Mouse (Mus musculus) layer of hippocampus, adult 18-20 months (tissue): ENCODE data around the gene Cdkal1. TPM values are rescaled to one million over a fixed set of nuclear protein-coding genes. Genes with fewer than 3 reads are reported as not detected.

Source experiments
- DNase-seq, 2 experiments: peaks; one replicate each; pipeline ENCODE4 v3.0.0; 2022; ENCODE audit warnings: low spot score in 2 of 2
- total RNA-seq, 2 experiments: library from RNA; stranded (reverse); gene quantifications; 2 replicates each; pipeline ENCODE4 v1.2.3; 2021

Cdkal1 gene
- total RNA-seq, 2 experiments from 2014 or later, result 26.0 to 26.3 TPM

DNA sequence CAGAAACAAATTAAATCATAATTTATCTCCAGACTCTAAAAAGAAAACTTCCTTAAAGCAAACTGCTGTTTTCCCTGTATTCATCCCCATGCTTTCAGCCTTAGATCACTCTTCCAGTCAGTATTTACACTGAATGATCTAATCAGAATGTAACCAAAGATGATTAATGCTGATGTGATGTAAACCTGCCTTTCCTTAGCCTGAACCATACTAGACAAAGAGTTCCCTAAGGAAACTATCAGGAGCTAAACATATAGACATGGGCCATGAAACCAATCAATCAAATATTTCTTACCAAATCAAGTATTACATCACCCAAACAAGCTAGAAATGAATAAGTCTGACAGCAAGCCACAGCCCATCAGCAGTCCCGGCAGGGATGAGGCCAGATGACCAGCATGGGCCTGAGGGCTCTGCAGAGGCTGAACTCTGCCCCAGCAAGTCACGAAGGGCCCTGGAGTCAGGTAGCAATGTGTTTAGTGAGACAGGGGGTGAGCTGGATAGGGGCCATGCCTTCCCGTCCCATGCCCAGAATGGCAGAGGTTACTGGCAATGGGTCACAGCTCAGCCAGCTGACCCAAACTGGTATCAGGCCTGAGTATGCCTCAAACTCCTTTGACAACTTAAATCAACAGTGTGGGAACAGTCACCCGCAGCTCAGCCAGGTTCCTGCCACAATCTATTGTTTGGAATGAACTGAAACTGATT, 350.5 kb downstream of the Cdkal1 start:
- no peak for DNase-seq

DNA sequence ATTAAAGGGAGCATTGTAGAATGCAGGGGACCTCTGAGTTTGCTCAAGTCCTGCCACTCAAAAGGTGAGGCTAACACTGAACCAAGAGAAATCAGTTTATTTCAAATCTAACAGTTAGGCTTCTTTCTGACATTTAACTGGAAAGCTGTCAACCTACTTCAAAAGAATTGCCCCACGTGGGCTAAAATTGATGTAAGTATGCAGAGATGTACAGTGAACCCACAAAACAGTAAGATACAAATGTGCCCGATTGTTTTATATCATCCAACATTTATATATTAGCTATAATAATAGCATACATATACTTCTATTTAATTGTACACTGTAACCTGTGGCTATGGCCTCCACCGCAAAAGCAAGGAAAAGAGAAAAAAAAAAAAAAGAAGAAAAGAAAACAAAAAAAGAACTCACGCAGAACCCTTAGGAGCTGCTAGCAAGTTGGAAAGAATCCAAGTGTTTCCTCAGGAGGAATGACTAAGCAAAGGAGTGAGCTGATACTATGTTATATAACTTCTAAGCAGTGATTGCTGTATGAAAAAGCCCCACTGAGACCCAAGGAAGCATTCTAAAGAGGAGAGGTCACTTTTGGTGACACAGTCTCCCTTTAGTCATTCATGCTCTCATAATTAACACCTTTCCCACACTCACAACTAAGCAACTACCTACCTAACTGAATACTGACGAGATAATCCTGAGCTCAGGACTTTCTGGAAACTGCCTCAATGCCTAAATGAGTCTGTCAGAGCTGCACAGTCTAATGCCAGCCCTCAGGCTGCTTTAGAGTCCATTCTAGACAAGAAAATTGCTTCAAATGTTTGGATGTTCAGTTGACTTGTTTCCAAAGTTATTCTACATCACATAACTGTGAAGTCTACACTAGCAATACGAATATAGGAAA, 352.1 kb downstream of the Cdkal1 start:
- peak in 1 of 2 experiments; percentile 16 for DNase-seq

DNA sequence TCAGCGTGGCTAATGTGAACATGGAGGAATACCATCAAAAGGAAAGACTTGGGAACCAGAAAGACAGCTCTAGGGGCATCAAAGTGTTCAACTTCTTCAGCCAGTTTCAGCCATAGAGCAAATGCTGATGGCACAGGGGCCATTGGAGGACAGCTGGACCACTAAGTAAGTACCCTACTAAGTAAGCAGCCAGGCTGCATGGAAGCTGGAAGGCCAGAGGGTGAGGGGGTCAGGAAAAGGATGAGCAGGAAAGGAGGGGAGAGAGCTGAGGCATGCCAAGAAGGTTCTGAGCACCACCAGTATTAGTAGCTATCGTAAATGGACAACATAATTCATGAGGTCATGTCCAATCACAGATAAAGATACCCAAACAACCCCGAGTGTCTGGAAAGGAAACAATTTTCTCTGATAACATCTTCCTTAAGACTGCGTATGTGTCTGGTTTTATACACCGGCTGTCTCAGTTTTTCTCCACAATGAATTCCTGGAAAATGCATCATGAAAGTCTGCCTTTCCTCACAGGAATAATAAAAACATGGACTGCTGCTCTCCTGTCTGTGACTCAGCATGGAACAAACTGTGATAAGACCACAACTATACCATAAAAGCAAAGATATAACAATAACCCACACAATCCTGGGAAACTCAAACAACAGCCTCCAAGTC, 352.9 kb downstream of the Cdkal1 start:
- no peak for DNase-seq

DNA sequence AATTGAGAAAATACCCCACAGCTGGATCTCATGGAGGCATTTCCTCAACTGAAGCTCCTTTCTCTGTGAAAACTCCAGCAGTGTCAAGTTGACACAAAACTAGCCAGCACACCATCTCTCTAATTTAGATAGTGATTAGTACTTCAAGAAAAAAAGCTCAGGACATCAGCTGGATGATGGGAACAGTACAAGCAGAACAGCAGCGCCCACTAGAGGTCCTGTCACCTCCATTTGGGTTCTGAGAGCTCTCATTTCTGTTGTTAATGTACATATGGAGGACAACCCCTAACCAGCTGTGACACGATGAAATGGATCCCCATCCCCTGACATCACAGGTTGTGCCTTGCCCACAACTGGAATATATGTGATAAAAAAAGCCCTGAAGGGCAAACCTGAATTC, 354.3 kb downstream of the Cdkal1 start:
- no peak for DNase-seq

DNA sequence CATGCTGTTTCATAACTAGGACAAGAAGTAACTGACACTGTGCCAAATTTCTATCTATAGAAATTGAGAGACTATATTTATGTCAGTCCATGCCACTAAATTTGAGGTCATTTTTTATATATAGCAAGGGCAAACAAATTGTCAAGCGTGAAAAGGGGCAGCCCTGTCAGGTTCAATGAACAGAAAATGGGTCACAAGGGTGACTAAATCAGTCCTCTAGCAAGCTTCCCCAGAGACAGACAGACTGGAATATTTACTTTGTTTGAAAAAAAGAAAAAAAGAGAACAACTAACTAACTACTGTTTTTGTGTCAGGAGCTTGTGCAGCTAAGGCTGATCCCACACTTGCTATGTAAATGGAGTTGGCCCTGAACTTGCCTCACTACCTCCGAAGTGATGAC, 355.7 kb downstream of the Cdkal1 start:
- DNase-seq, result no peak

DNA sequence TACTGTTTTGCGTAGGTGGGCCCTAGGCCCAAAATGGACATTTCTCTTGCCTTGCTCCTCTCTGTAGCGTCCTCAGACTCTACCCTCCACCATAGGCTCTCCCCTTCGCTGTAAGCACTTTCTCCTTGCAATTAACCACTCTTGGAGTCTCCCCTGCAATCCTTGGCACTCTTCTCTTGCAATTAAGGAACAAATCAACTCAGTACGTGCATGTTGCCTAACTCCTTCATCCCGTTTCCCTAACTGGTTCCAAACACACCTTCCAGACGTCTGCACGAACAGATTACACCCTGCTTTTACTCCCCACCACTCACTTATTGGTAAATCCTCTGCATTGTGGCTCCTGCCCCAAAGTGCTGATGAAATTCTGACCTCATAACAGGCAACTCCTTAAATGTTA, 358.2 kb downstream of the Cdkal1 start:
- no peak for DNase-seq

DNA sequence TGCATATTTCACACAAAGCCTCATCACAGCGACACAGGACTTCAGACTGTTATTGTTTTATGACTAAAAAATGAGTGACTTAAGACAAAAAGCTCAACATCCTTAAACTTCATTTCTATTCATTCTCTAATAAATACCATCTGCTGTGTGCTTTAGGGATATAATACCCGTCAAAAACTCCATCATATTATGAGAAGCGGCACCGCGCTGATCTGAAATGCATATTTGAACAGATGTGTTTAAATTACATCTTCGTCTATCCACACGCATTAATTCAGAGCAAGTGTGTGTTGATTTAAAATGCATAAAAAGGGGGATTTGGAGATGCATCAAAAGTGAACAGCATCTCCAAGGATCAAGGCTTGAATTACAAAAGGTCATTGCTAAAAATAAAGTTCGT, 365.1 kb downstream of the Cdkal1 start:
- DNase-seq, result no peak

DNA sequence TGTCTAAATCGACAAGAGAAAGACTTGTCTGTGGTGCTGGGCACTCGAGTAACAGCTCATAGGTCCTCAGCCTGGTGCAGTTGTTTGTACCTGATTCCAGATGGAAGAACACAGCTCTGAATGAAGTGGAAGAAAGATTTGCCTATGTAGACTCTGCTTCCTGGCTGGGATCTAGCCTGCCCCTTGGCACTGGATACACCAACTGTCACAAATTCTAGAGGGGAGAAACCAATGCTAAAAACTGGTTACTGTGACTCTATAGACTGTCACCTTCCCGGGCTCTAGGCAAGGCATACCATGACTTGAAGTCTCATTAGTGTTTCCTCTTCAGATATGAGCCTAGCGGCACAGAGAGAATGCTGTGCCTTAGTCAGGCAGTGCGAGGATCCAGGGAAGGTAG, 366.0 kb downstream of the Cdkal1 start:
- DNase-seq, result no peak

DNA sequence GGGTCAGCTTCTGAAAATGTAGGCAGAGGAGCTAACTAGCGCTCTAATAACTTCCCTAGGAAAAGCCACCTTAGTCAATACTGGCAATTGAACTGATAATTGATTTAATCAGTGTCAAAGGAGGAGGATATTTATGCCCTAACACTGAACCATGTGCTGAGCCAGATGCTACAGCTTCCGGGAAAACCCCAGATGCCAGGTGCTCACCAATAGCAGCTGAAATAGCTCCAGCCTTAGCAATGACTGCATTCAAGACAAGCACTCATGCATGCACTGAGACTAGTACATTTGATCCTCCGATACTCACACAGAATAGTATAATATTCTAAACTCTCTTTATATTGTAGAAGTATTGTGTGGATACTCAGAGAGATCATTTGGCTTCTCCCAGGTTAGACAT, 368.8 kb downstream of the Cdkal1 start:
- no peak for DNase-seq

DNA sequence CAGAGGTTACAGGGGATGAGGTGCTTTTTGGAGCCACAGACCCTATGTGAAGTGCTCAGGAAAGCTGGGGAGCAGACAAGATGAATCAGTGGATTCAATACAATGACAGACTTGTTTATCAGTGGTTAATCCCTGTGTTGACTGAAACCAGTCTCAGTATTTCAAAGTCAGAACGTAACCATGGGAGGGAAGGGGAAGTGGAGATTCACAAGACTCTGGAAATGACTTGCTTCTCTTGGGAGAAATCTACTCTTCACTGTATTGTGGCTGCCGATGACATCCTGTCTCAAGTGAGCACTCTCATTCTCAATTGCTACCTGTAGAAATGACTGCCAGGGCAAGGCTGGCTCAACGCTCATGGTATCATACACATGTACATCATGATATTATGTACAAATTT, 371.5 kb downstream of the Cdkal1 start:
- no peak for DNase-seq

DNA sequence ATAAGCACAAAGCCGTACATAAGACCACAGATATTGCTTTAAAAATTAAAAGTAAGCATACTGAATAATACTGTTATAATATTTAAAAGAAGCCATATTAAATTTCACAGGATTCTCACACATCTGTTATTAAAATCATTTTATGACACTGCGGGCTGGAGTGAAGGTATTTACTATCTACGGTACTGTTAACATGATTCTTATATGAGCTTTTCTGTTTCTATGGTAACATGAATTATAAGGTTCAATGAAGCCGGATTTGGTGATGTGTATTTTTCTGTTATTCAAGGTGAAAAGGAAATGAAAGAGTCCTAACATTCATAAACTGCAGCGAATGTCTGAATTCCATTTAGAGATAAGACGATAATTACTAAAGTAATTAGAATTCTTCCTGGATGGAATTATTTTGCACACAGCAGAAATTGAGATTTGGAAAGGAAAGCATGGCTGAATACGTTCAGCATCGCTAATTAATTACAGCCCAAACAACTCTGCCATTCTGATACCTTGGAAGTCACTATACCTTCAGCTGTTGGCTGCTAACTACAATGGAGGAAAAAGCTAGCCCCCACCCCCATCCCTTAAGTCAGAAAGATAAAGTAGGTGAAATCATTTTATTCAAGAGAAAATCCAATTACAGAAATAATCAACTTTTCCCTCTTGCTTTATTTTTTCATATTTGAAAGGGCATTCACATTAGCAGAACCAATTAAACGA, 373.2 kb downstream of the Cdkal1 start:
- no peak for DNase-seq

DNA sequence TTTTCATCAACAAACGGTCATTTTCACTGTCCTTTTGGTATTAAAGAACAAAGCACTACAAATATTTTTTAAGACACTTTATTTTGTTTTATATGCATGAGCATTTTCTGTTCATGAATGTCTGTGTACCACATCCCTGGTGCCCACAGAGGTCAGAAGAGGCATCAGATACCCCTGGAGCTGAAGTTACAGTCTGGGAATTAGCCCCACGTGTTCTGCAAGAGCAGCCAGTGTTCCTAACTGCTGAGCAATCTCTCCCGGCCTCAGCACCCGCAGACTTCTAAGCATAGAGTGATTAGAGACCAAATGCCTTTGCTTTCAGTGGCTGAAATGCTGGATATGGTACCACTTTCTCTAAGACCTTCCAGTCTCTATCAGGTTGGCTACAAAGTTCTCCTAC, 379.1 kb downstream of the Cdkal1 start:
- DNase-seq, result no peak

DNA sequence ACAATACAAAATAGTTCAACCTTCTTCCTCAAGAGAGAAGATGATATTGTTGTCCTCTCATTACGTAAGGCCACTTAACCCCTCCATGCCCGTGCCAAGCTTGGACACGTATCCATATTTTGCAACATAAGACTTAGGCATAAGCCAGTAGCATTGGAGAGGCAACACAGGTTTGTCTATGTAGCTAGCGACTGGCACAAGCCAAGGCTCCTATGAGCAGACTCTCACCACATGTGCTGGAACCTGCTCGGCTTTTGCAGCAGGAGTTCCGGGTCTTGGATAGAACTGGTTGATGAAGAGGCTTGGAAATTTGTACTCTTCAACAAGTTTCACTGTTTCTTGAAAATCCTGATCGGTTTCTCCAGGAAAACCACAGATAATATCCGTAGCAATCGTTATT, 381.2 kb downstream of the Cdkal1 start:
- DNase-seq, result no peak

DNA sequence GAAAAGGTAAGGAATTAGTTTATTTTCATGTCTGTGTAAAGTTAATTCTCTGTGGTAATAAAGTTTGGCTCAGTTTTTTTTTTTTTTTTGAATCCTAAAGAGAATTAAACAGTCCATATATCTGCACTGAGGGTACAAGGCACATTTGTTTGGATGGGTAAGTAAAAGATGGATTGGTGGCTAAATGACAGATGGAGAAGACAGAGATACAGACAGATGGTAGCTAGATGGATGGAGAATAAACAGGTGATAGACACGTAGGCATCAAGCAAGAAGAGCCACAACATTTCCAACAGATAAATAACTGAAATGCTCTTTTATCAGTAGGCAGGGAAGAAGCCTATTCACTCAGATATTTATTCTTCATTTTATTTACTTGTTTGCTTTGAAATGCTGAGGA, 381.7 kb downstream of the Cdkal1 start:
- no peak for DNase-seq

DNA sequence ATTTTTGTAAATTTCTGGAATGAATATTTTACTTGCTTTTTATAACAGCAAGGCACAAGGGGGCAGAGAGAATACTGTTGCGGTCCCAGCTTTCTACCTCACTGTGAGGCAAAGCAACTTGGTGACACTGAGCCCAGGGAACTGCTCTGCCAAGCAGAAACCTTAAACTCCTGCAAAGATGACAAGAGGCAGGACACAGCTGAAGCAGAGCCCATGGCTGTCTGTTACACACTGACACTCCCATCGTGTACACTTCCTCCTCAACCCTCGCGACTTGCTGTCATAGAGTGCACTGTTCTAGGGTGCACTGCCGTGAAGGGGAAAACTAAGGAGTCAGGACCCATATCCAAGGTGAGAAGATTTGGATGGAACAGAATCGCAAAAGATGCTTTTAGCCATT, 393.2 kb downstream of the Cdkal1 start:
- no peak for DNase-seq

DNA sequence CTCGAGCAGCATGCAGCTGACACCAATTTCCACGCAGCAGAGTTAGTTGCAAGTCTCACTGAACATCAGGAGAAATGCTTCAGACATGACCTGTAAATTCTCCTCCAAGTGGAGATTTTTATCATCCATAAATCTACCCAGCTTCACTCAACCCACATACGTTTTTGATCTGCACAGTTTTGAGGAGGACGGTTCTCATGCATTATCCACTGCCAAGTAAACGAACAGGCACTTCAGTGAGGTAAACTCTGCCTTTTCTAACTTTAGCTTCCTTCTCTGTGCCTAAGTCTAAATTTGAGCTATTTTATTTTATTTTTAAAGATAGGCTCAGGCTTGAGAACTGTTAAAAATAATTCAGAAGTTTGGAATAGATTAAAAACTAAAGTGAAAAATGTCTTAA, 394.7 kb downstream of the Cdkal1 start:
- no peak for DNase-seq

DNA sequence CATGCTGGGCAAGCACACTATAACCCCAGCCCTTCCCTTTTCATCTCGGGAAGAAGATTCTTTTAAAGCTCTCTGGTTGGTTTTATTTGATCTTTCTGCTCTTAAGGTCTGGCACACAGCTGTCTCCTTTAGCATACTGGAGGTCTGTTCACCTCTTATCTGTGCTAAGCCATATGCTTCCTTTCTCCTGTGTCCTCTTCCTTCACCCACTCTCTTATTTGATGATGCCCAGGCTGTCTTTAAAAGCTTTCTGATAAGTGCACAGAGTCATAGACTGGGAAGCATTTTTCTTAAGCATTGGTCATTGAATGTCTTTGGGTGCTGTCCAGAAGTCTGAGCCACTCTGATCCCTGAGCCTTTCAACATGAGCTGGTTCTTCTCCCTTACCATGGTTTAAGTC, 397.1 kb downstream of the Cdkal1 start:
- no peak for DNase-seq

DNA sequence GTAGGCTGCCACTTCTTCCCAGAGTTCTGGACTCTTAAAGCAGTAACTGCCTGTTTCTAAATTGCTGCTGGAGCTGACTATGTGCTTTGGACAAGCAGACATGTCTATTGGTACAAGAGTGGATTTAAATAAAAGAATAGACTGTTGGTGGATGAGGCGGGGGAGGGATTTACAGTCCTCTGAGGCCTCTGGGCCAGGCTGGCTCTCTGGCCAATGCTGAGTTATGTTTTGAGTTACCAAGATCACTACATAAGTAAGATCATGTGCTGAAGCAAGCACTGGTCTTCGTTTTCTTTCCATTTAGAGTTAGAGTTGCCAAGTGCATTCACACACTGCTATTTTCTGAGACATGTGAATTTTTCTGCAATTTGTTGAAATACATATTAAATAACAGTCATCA, 418.4 kb downstream of the Cdkal1 start:
- no peak for DNase-seq

DNA sequence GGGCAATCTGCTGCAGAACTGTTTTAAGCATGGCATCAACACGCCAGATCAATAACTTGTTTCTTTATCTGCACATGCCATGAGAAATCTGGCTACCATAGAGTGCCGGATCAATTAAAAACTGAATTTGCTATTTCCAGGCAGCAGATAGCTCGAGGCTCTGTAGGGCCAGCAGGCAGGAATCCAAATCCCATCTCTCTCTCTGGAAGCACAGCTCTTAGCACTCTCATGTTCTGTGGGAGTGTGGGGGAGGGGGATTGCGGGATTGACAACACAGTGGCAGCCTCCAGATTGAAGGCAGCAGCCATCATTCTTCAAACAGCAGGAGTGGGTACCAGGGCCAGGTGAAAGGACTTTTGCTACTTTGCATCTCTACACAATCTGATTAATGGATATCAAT, 420.7 kb downstream of the Cdkal1 start:
- peak; percentile 61 to 88 for DNase-seq

DNA sequence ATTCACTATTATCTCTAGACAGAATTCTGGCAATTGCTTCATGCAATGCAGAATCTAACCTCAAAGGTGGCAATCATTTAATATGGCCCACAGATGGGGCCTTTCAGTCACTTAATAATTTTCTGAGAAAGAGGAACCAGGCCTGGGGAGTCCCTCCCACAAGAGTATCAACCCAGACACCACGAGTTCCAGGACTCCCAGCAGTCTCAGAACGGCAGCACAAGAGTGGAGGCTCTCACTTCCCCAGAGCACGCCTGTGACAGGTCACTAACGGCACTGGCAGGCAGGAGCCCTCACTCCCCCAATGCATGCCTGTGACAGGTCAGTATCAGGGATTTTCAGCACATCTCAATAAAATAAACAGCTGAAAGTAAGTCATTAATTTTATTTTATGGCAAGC, 424.6 kb downstream of the Cdkal1 start:
- no peak for DNase-seq

DNA sequence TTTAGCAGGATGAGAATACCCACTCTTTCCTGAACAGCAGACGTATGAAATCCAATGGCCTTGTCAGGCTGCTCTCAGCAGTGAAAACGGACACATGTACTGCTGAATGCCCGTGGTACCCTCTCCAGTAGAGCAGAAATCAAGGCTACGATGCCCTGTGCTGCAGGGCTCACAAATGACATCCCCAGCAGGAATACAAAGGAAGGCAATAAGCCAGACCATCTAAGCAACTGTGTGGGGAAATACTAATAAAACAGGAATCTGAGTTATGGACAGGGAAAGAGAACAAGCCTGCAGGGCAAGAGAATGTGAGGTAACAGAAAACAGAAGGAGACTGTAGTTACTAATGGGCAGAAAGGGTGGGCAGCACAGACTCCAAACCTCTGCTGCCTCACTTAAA, 425.6 kb downstream of the Cdkal1 start:
- no peak for DNase-seq

DNA sequence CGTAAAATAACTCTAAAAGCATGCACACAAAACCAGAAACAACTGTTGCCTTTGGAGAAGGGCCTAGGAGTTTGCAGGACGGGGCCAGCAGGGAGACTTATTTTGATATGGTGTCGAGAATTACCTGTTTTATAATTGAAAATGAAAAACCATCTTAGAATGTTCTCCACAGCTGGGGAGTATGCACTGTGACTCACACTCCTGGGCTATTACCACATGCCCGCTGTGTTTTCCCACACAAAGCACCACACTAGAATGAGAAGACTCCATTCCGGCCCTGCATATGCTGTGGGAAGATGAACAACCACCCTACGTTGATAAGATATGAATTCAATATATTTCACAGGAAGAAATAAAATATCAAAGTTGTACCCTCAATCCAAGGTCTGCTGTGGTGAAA, 426.3 kb downstream of the Cdkal1 start:
- DNase-seq, result no peak
